Mouse (Mus musculus) E14TG2a.4 (cell line): ENCODE data around the gene Akt2.

ENCODE experiments used
- H3K27me3 ChIP-seq: 2 replicates; pipeline ENCODE4 v1.6.1; 2014; ENCODE audit warnings: low read length, control low read depth; ENCODE audit not compliant: insufficient read depth
- H3K36me3 ChIP-seq: 2 replicates; pipeline ENCODE4 v1.6.1; 2014; ENCODE audit warnings: low read length, control low read depth; ENCODE audit not compliant: insufficient read depth
- H3K4me1 ChIP-seq: replicated peaks from 2 replicates; pipeline ENCODE4 v1.6.1; 2014; ENCODE audit warnings: low read depth, low read length, control low read depth
- H3K4me3 ChIP-seq: replicated peaks from 2 replicates; pipeline ENCODE4 v1.5.1; 2014; ENCODE audit warnings: mild to moderate bottlenecking, low read length
- H3K9me3 ChIP-seq: 2 replicates; pipeline ENCODE4 v1.6.1; 2014; ENCODE audit warnings: low read length, control low read depth
- CTCF ChIP-seq: conservative IDR thresholded peaks from 2 replicates; pipeline ENCODE4 v1.5.1; 2014; ENCODE audit warnings: low read length
- NANOG ChIP-seq: IDR thresholded peaks from 2 replicates; pipeline ENCODE4 v1.6.1; 2014; ENCODE audit warnings: borderline replicate concordance, low read length, mixed read lengths
- POU5F1 ChIP-seq: IDR thresholded peaks from 2 replicates; pipeline ENCODE4 v1.6.1; 2014; ENCODE audit warnings: low read length, borderline replicate concordance

The Akt2 gene

DNA sequence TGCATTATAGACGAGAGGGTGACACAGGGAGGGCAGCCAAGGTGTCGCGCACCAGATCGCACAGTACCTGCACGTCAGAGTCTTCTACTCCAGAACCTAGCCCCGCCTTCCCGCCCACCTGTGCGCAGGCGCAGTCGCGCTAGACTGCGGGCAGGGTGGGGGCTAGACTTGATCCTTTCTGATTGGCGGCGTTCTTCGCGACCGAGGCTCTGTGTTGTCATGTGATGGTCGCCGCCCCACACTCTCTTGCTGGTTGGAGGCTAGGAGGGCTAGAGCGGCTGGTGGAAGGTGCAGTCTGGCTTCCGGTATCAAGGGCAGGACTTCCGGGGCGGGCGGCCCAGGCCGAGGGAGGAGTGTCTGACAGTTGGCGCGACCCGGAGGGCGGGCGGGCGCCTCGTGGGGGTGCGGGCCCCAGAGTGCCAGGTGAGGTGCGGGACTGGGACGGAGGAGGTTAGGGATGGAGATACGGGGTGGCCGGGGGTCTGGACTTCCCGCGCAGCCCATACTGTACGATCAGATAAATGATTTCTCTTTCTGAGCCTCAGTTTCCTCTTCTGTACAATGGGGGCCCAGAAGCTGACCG, 38.3 kb upstream of the Akt2 start, which contains the start of the genes Pld3 and 2310022A10Rik:
Pld3 (minus strand) TSS at position 288 of the 583 bp plus-strand sequence.
2310022A10Rik (plus strand) TSS at position 303 of the 583 bp plus-strand sequence.
- Histone ChIP-seq H3K36me3 (peaks cover 27% of the 10 kb centered on the region), H3K4me3 (peak within 1 kb of the TSS; percentile 97), H3K4me1 (peaks cover 73% of the 10 kb centered on the region), H3K9me3 (no peaks in the 10 kb centered on the region), H3K27me3 (no peaks in the 10 kb centered on the region)
- no peak for TF ChIP-seq POU5F1
- no peak for TF ChIP-seq NANOG
- no peak for TF ChIP-seq CTCF

- no peaks in the 10 kb centered on the region for H3K9me3 ChIP-seq
- peak overlapping the region; percentile 5; the same call in 1 of the 2 replicates for H3K4me3 ChIP-seq
- no peaks in the 10 kb centered on the region for H3K27me3 ChIP-seq
- H3K36me3 ChIP-seq, result peaks cover 84% of the 10 kb centered on the region
- TF ChIP-seq NANOG (no peak), CTCF (no peak), POU5F1 (no peak)
- peaks cover 76% of the 10 kb centered on the region for H3K4me1 ChIP-seq
Observed at GRCm38 (mm10) chr7:27560291-27560887, 31.0 kb upstream of the Akt2 start.

DNA sequence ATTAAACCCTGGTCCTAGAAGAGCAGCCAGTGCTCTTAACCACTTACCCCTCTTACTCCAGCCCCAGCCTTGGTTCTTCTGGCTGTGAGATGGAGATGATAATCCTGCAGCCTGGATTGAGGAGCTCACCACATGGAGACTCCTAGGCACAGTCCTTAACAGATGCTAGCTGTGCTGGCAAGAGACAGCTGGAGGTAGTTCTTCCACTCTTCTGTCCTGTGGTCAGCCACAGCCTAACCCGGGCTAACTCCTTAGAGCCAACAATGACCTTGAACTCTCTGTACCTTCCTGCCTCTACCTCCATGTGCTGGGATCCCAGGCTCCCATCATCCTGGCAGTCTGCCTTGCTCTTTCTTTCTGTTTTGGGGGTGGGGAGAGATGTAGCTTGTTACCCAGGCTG, 30.4 kb upstream of the Akt2 start:
- TF ChIP-seq NANOG (no peak), POU5F1 (no peak), CTCF (no peak)
- Histone ChIP-seq H3K27me3 (no peaks in the 10 kb centered on the region), H3K36me3 (peaks cover 84% of the 10 kb centered on the region), H3K4me3 (peak overlapping the region; percentile 24), H3K9me3 (no peaks in the 10 kb centered on the region), H3K4me1 (peaks cover 73% of the 10 kb centered on the region)

DNA sequence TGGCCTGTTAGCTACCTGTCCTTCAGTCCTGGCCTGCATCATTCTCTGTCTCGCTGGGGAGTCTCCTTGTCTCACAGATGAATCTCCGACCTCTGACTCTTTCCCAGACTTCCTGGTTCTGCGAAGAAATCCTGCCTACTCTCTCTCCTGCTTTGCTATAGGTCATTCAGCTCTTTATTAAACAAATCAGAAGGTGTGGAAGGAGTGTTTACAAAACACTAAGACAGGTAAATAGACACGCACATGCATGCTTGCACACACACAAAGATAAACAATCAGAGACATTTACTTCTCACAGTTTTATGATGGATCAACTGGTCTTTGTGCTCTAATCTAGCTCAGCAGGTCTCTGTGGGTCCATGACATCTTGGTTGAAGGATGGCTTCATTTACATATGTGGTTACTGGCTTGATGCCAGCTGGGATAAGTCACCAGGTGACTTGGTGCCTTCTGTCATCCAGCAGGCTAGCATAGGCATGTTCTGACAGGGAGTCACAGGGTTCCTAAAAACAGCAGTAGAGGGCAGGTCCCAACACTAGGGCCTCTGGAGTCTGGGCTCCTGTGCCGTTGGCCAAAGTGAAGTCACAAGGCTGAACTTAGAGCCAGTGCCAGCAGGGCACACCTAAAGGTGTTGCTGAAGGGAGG, 21.6 kb upstream of the Akt2 start:
- no peaks in the 10 kb centered on the region for H3K27me3 ChIP-seq
- no peaks in the 10 kb centered on the region for H3K9me3 ChIP-seq
- H3K36me3 ChIP-seq, result peaks cover 84% of the 10 kb centered on the region
- no peak; the same call in 1 of the 2 replicates for TF ChIP-seq NANOG
- peak overlapping the region; percentile 37; the same call in 1 of the 2 replicates for H3K4me3 ChIP-seq
- peaks cover 74% of the 10 kb centered on the region for H3K4me1 ChIP-seq

GRCm38 (mm10) chr7:27572133-27572532, 19.2 kb upstream of the Akt2 start:
- Histone ChIP-seq H3K4me3 (peak overlapping the region; percentile 55), H3K9me3 (no peaks in the 10 kb centered on the region), H3K4me1 (peaks cover 88% of the 10 kb centered on the region), H3K27me3 (no peaks in the 10 kb centered on the region), H3K36me3 (peaks cover 87% of the 10 kb centered on the region)
- TF ChIP-seq POU5F1, result no peak
- no peak for TF ChIP-seq CTCF
- no peak for TF ChIP-seq NANOG

DNA sequence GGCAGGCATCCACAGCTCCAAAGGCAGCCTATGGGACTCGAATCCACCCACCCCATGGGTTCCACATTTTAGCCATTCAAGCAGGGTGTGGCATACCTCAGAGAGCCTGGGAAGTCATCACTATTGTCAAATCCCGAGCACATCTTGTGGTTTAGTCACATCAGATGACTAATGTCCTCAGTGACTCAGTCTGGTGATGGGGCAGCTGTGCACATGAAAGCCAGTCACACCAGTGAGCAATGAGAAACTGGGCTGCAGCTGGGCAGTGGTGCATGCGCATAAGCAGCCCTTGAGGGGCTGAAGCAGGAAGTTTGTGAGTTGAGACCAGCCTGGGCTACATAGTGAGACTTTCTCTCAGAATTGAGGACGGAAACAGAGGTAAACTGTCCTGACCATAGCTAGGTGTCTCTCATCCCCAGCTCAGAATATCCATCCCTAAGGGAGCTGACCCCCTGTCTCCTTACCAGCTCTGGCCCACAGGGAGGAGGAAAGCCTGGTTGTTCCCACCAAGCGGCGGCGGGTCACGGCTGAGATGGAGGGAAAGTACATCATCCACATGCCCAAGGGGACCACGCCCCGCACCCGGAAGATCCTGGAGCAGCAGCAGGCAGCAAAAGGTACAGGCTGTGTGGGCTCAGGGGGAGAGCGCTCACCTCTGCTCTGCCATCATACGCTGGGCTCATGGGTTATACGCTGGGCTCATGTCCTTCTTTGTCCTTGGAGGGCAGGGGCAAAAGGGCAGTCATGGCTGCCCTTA, 17.1 kb upstream of the Akt2 start:
- Histone ChIP-seq H3K4me3 (peak overlapping the region; percentile 68), H3K9me3 (no peaks in the 10 kb centered on the region), H3K4me1 (peaks cover 78% of the 10 kb centered on the region), H3K36me3 (peaks cover 89% of the 10 kb centered on the region), H3K27me3 (no peaks in the 10 kb centered on the region)
- TF ChIP-seq NANOG, result no peak
- no peak for TF ChIP-seq CTCF
- no peak for TF ChIP-seq POU5F1

DNA sequence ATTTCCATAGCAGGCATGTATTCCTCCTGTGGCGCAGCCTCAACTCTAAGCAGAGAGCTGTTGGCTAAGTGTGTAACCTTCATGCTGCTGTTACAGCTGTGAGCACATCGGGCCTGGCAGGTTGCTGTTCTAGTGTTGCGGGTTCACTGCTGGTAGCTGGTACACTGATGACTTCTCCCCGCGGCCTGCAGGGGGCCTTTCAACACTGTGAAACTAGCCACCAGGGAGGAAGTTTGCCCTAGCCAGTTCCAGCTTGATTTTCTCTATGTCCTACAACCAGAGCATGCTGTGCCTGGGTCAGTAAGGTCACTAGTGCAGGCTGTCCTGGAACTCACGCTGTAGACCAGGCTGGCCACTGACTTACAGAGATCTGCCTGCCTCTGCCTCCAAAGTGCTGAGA, 14.4 kb upstream of the Akt2 start:
- H3K36me3 ChIP-seq, result peaks cover 95% of the 10 kb centered on the region
- no peak for TF ChIP-seq NANOG
- TF ChIP-seq POU5F1, result no peak
- TF ChIP-seq CTCF, result peak; percentile 67
- peaks cover 77% of the 10 kb centered on the region for H3K4me1 ChIP-seq
- H3K27me3 ChIP-seq, result no peaks in the 10 kb centered on the region
- H3K9me3 ChIP-seq, result no peaks in the 10 kb centered on the region
- H3K4me3 ChIP-seq, result no peak overlapping the region

GRCm38 (mm10) chr7:27577589-27577988, 13.8 kb upstream of the Akt2 start:
- TF ChIP-seq POU5F1 (no peak), CTCF (no peak), NANOG (no peak)
- no peaks in the 10 kb centered on the region for H3K9me3 ChIP-seq
- no peaks in the 10 kb centered on the region for H3K27me3 ChIP-seq
- peaks cover 77% of the 10 kb centered on the region for H3K4me1 ChIP-seq
- H3K36me3 ChIP-seq, result peaks cover 96% of the 10 kb centered on the region
- H3K4me3 ChIP-seq, result no peak overlapping the region
